Mouse (Mus musculus): ENCODE measurements at regions not wholly inside any gene's neighbourhood (a gene's known extent, or its start where the extent isn't known, plus 50 kb on each side); places are given as distances from the start of the nearest gene placed in this dataset.
"Not testable (repeated sequence)": the region's sequence is repeated elsewhere in the genome, so short reads cannot be mapped to it uniquely, and the experiment has no call there.

DNA sequence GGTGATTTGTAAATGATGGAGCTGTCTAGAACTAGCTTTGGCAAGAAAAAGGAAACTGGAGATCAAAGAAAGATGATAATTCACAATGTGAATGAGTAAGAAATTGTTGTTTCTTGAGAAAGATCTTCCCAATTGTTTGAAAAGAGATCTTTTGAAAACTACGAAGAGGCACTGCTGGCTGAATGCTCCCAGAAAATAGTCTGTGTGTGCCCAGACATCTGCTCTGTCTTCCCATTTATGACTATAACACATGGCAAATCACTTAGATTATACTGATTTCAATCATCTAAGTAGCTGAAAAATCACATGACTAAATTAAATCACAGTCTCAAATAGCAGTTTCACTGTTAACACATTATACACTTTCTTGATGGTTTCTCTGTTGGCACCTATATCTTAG lies 434.2 kb upstream of the Sema6d start:
- H3K4me2 ChIP-seq: no peak overlapping the region
- no peaks in the 10 kb centered on the region for H3K27me3 ChIP-seq (ENCODE audit: control insufficient read depth, insufficient read depth, low read length)
- ATAC-seq (replicated peaks; ENCODE audit: insufficient number of reproducible peaks, low FRiP score, low TSS enrichment): no peak
- no peak overlapping the region for H3K4me3 ChIP-seq (ENCODE audit: low read depth, low read length)
- no peaks in the 10 kb centered on the region for H3K36me3 ChIP-seq (ENCODE audit: control insufficient read depth, insufficient read depth, low read length)
- no peaks in the 10 kb centered on the region for H3K9me3 ChIP-seq (replicated peaks; ENCODE audit: control insufficient read depth, low read length)
- H3K27ac ChIP-seq (ENCODE audit: low read depth, low read length): no peak overlapping the region
- WGBS (ENCODE audit: insufficient replicate concordance): 76% methylated on average over 1 of the region's 1 CpGs
- H3K9ac ChIP-seq (ENCODE audit: low read depth, low read length): no peak overlapping the region
- no peaks in the 10 kb centered on the region for H3K4me1 ChIP-seq (ENCODE audit: control insufficient read depth, insufficient read depth, low read length)

DNA sequence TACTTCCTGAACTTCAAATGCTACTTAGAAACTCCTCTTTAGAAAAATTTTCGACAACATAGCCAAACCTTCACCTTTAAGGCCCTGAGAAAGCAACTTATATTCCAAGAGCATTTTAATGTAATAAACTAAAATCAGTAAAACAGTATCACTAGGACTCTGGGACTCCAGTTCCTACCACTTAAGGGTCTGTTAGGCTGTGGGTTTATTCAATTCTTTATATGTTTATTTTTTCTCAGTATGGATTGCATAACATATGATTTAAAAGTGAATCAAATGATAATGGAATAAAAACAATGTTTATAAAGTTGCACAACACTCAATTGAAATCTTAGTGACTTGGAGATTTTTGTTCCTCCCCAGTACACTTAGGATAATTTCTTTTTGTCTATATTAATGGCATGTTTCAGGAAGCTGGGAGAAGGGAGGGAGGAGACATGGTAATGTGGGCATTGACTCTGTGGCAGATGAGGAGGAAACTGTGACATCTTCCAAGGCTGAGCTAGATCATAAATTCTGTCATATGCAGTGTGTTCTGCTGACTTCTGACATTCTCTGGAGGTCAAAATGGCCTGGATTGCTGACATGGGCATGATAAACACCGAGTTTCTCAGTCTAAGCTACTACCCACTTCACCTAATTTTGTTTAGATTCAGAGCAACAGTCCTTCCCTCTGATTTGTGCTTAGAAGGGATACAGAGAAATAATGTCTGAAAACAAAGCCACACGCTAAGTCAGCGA lies 401.3 kb upstream of the Sema6d start:
- no peaks in the 10 kb centered on the region for H3K9me3 ChIP-seq (replicated peaks; ENCODE audit: control insufficient read depth, low read length)
- H3K9ac ChIP-seq (ENCODE audit: low read depth, low read length): no peak overlapping the region
- H3K4me2 ChIP-seq: no peak overlapping the region
- H3K36me3 ChIP-seq (ENCODE audit: control insufficient read depth, insufficient read depth, low read length): no peaks in the 10 kb centered on the region
- H3K4me3 ChIP-seq (ENCODE audit: low read depth, low read length): no peak overlapping the region
- no peak overlapping the region for H3K27ac ChIP-seq (ENCODE audit: low read depth, low read length)
- no peaks in the 10 kb centered on the region for H3K27me3 ChIP-seq (ENCODE audit: control insufficient read depth, insufficient read depth, low read length)
- WGBS (ENCODE audit: insufficient replicate concordance): 70% methylated on average over 4 of the region's 4 CpGs
- ATAC-seq (replicated peaks; ENCODE audit: insufficient number of reproducible peaks, low FRiP score, low TSS enrichment): no peak
- no peaks in the 10 kb centered on the region for H3K4me1 ChIP-seq (ENCODE audit: control insufficient read depth, insufficient read depth, low read length)

DNA sequence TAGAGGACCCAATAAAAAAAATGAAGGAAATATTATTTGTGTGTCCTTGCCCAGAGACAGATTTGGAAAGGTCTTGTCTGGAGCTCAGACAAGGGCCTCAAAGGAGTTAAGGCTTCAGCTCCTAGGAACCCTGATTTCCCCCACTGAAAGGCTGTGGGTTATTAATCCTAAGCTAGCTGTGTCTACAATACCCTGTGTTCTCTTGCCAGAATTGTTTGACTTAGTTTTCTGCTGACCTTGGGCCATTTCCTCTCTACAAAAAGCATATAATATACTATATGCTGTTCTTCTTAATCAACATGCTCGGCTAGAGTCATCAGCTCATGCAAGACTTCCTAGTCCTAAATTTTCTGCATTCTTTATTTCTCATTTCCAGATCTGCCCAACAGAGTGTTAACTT lies 400.0 kb upstream of the Sema6d start:
- no peaks in the 10 kb centered on the region for H3K9me3 ChIP-seq (replicated peaks; ENCODE audit: control insufficient read depth, low read length)
- H3K27me3 ChIP-seq (ENCODE audit: control insufficient read depth, insufficient read depth, low read length): no peaks in the 10 kb centered on the region
- no peak overlapping the region for H3K4me2 ChIP-seq
- no peaks in the 10 kb centered on the region for H3K36me3 ChIP-seq (ENCODE audit: control insufficient read depth, insufficient read depth, low read length)
- H3K27ac ChIP-seq (ENCODE audit: low read depth, low read length): no peak overlapping the region
- H3K4me3 ChIP-seq (ENCODE audit: low read depth, low read length): no peak overlapping the region
- no peaks in the 10 kb centered on the region for H3K4me1 ChIP-seq (ENCODE audit: control insufficient read depth, insufficient read depth, low read length)
- ATAC-seq (replicated peaks; ENCODE audit: insufficient number of reproducible peaks, low FRiP score, low TSS enrichment): no peak
- H3K9ac ChIP-seq (ENCODE audit: low read depth, low read length): no peak overlapping the region
- 73% methylated on average over 1 of the region's 1 CpGs for WGBS (ENCODE audit: insufficient replicate concordance)

DNA sequence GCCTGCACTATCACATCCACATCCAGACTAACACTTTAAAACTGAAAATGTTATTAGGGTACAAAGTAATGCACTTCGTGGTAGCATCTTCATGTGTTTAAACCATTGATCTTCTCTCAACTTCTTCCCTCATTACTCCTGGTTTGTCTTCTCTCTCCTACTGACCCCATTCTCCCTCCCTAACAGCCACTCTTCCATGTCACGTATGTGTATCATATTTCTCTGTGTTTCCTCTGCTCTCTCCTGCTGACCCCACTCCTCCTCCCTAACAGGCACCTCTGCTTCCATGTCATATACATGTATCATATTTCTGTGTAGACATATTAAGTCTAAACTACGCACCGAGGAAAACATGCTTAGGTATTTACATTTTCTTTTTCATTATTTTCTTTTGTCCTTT lies 350.1 kb upstream of the Sema6d start:
- ATAC-seq (replicated peaks; ENCODE audit: insufficient number of reproducible peaks, low FRiP score, low TSS enrichment): no peak
- Histone ChIP-seq H3K36me3 (ENCODE audit: control insufficient read depth, insufficient read depth, low read length) (no peaks in the 10 kb centered on the region), H3K9me3 (replicated peaks; ENCODE audit: control insufficient read depth, low read length) (no peaks in the 10 kb centered on the region), H3K27ac (ENCODE audit: low read depth, low read length) (no peak overlapping the region), H3K27me3 (ENCODE audit: control insufficient read depth, insufficient read depth, low read length) (no peaks in the 10 kb centered on the region), H3K4me2 (no peak overlapping the region), H3K9ac (ENCODE audit: low read depth, low read length) (no peak overlapping the region), H3K4me3 (ENCODE audit: low read depth, low read length) (no peak overlapping the region), H3K4me1 (ENCODE audit: control insufficient read depth, insufficient read depth, low read length) (no peaks in the 10 kb centered on the region)
- WGBS (ENCODE audit: insufficient replicate concordance): 78% methylated on average over 4 of the region's 4 CpGs

DNA sequence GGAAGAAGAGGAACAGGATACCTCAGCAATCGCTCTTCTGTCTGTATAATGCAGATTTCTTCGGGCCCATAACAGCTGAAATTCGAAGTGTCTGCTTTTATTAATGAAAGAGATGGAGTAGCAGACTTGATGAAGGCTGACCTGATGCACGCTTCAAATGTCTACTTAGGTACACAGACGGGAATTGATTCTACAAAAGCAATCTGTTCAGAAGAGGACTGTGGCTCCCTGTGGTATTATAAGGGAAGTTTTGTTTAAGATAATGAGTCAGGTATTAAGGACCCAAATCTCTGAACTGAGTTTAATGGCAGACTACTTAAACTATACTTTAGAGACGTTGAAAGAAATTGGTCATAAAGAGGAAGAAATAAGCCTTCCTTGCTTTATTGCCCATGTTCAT lies 349.2 kb upstream of the Sema6d start:
- Histone ChIP-seq H3K4me3 (ENCODE audit: low read depth, low read length) (no peak overlapping the region), H3K27ac (ENCODE audit: low read depth, low read length) (no peak overlapping the region), H3K4me2 (no peak overlapping the region), H3K27me3 (ENCODE audit: control insufficient read depth, insufficient read depth, low read length) (no peaks in the 10 kb centered on the region), H3K36me3 (ENCODE audit: control insufficient read depth, insufficient read depth, low read length) (no peaks in the 10 kb centered on the region), H3K9ac (ENCODE audit: low read depth, low read length) (no peak overlapping the region), H3K4me1 (ENCODE audit: control insufficient read depth, insufficient read depth, low read length) (no peaks in the 10 kb centered on the region), H3K9me3 (replicated peaks; ENCODE audit: control insufficient read depth, low read length) (no peaks in the 10 kb centered on the region)
- ATAC-seq (replicated peaks; ENCODE audit: insufficient number of reproducible peaks, low FRiP score, low TSS enrichment): no peak
- WGBS (ENCODE audit: insufficient replicate concordance): 80% methylated on average over 6 of the region's 6 CpGs

DNA sequence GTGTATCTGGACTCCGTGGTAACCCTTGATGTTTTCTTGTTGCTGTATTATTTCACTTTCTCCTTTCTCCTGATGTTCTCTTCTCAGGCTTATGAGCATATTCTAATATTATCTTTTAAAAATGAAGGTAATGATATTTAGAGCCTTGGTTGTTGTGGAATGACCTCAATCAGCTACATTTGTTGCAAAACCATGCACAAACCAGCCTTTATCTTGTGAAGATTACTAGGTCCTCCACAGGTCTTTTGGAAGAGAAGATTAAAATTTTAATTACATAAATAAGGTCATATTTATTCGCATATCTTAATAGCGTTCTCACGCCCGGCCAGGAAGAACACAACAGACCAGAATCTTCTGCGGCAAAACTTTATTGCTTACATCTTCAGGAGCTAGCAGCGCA lies 335.5 kb upstream of the Sema6d start:
- no peaks in the 10 kb centered on the region for H3K4me1 ChIP-seq (ENCODE audit: control insufficient read depth, insufficient read depth, low read length)
- ATAC-seq (replicated peaks; ENCODE audit: insufficient number of reproducible peaks, low FRiP score, low TSS enrichment): no peak
- H3K9ac ChIP-seq (ENCODE audit: low read depth, low read length): no peak overlapping the region
- H3K4me2 ChIP-seq: no peak overlapping the region
- WGBS (ENCODE audit: insufficient replicate concordance): 73% methylated on average over 7 of the region's 7 CpGs
- H3K36me3 ChIP-seq (ENCODE audit: control insufficient read depth, insufficient read depth, low read length): no peaks in the 10 kb centered on the region
- H3K27ac ChIP-seq (ENCODE audit: low read depth, low read length): no peak overlapping the region
- no peaks in the 10 kb centered on the region for H3K9me3 ChIP-seq (replicated peaks; ENCODE audit: control insufficient read depth, low read length)
- H3K4me3 ChIP-seq (ENCODE audit: low read depth, low read length): 0 out of 2 replicates have a peak overlapping the region, but pooled peaks have one; percentile 2
- no peaks in the 10 kb centered on the region for H3K27me3 ChIP-seq (ENCODE audit: control insufficient read depth, insufficient read depth, low read length)

DNA sequence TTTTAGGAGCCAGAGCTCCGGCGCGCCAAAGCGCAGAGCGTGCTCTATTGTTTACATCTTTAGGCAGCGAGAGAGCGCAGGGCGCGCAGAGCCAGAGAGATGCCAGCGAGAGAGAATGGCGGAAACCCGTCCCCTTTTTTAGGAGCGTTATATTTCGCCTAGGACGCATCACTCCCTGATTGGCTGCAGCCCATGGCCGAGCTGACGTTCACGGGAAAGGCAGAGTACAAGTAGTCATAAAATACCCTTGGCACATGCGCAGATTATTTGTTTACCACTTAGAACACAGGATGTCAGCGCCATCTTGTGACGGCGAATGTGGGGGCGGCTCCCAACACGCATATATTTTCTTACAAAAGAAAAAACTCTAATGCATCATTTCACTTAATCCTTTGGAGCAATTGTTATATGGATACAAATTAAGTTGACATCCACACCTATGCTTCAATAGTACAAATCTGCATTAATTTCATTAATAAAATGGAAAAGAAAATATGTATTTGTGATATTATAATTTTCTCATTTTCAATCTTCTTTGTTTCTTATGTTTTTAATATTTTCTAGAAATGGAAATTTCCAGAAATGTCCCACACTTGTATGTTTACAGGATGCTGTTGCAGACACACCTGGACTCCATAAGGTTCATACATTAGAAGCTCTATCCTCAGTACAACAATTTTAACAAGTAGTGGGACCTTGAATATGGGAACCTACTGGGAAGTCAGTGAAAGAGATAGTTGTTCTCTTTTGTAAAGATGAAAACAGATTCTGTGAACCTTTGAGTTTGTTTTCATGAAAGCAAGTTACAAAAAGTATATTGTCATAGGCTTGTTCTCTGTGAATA lies 334.9 kb upstream of the Sema6d start:
- not testable (repeated sequence) for H3K4me1 ChIP-seq (ENCODE audit: control insufficient read depth, insufficient read depth, low read length); H3K4me2 ChIP-seq; H3K27me3 ChIP-seq (ENCODE audit: control insufficient read depth, insufficient read depth, low read length); ATAC-seq (replicated peaks; ENCODE audit: insufficient number of reproducible peaks, low FRiP score, low TSS enrichment); H3K36me3 ChIP-seq (ENCODE audit: control insufficient read depth, insufficient read depth, low read length); H3K9me3 ChIP-seq (replicated peaks; ENCODE audit: control insufficient read depth, low read length); H3K9ac ChIP-seq (ENCODE audit: low read depth, low read length); H3K27ac ChIP-seq (ENCODE audit: low read depth, low read length)
- 0 out of 2 replicates have a peak overlapping the region, but pooled peaks have one; percentile 2 for H3K4me3 ChIP-seq (ENCODE audit: low read depth, low read length)
- 47% methylated on average over 10 of the region's 24 CpGs for WGBS (ENCODE audit: insufficient replicate concordance)

DNA sequence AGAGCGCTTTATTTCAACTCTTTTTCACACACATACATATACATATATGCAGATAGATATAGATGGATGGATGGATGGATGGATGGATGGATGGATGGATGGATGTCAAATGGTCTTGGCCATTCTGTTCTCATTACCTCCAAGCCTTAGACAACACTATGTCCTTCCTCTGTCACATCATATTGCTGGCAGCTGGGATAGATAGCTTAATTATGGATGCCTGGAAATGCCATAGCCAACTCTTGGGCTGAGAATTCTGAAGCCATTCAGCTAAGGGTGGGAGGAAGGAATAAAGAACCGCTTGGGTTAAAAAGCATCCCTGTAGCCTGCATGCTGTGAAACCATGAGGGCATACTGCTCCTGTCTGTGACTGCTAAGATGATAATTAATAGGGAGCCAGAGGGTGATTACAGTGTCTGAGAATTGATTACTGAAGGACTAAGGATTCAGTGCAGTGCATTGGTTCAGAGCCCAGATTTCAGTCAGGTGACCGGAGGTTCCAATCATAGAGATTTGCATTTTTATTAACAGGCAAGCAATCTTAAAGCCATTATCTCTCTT lies 290.5 kb upstream of the Sema6d start:
- 81% methylated on average over 3 of the region's 3 CpGs for WGBS (ENCODE audit: insufficient replicate concordance)
- no peak for ATAC-seq (replicated peaks; ENCODE audit: insufficient number of reproducible peaks, low FRiP score, low TSS enrichment)
- no peak overlapping the region for H3K4me3 ChIP-seq (ENCODE audit: low read depth, low read length)

More for the DNA sequence above, 290.5 kb upstream of the Sema6d start:
- Histone ChIP-seq H3K4me2 (no peak overlapping the region), H3K9ac (ENCODE audit: low read depth, low read length) (no peak overlapping the region), H3K4me1 (ENCODE audit: control insufficient read depth, insufficient read depth, low read length) (no peaks in the 10 kb centered on the region), H3K27ac (ENCODE audit: low read depth, low read length) (no peak overlapping the region), H3K27me3 (ENCODE audit: control insufficient read depth, insufficient read depth, low read length) (no peaks in the 10 kb centered on the region), H3K36me3 (ENCODE audit: control insufficient read depth, insufficient read depth, low read length) (no peaks in the 10 kb centered on the region), H3K9me3 (replicated peaks; ENCODE audit: control insufficient read depth, low read length) (no peaks in the 10 kb centered on the region)

Measured in heart, embryonic 11.5 days (tissue).